Mouse (Mus musculus): ENCODE data around the gene Gdpd3.

DNA sequence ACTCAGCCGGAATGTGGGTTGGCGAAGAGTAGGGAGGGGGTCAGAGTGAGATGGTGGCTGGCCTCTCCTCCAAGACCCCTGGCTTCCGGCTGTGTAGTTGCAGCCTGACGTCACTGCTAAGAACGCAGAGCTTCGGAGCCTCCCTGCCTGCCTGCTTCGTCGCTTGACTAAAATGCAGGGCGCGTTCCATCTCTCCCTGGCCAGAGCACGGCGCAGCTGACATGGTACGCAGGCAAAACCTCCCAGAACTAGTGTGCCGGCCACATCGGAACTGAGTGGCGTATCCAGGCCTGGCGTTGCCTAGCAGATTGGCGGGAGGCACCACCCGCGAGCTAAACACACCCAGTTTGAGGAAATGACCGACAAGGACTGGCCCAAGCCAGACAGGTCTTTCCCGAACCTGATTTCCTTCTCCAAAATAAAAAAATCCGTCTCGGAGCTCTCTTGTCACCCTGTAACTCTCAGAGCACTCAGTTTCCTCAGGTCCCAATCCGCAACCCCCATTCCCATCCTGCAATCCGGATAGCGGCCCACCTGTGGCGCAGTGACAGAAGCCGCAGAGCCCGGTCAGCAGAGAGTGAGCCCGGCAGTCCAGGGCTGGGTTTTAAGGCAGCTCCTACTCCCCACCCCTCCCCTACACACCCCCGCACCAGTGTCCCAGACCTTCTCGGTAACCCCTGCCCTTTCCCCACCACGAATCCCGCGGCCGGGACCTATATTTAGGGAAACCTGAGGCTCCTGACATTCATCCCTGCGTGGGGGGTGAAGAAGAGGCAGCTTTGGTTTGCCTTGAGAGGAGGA lies 33.5 kb downstream of the Gdpd3 start:
- peak; percentile 93 for TF ChIP-seq POLR2A (IDR thresholded peaks at IDR 0.05; ENCODE audit: extremely low read depth, insufficient read depth, low read length)
- TF ChIP-seq CTCF (IDR thresholded peaks at IDR 0.05; ENCODE audit: extremely low read depth, insufficient read depth, low read length), result peak; percentile 32; the same call in 1 of the 2 replicates
